In the genomic region with DNA sequence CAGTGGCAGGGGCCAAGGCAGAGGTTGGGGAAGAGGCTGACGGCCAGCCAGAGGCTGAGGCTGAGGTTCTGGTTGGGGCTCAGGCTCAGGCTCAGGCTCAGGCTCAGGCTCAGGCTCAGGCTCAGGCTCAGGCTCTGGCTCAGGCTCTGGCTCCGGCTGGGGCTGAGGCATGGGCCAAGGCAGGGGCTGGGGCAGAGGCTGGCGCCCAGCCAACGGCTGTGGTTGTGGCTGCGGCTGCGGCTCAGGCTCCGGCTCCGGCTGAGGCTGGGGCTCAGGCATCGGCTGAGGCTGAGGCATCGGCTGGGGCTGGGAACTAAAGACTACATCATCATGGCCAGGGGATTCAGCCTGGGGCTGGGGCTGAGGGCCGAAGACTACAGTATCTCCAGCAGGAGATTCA, we compare ENCODE assay signal across 36 mouse cellular contexts. TPM values are rescaled to one million over a fixed set of nuclear protein-coding genes. Genes with fewer than 3 reads are reported as not detected.
DNase-seq lines count a peak whose midpoint lies in the region; ATAC-seq and TF ChIP-seq lines count a peak whose summit lies in the region.
"Had no signal": no experiment of that assay in that cellular context is flagged by ENCODE, and none has a peak within 500 bp of the region (broad histone marks: within the 10 kb centered on the region; RNA-seq: fewer than 3 reads in every experiment).

No protein-coding gene starts in this region.

- no peaks in the 10 kb centered on the region for H3K27me3 ChIP-seq in cerebellum, adult 2 months (ENCODE audit: control insufficient read depth, insufficient read depth, low read length)
- no peaks in the 10 kb centered on the region for H3K27me3 ChIP-seq in hindbrain, postnatal 0 days (ENCODE audit: insufficient read depth, low read length)
- H3K27me3 ChIP-seq: forebrain, embryonic 15.5 days; heart, embryonic 12.5 days; limb, embryonic 13.5 days; neural tube, embryonic 13.5 days had no signal

- H3K9ac ChIP-seq in hindbrain, postnatal 0 days (replicated peaks; ENCODE audit: low read length) = no peak overlapping the region
- H3K9ac ChIP-seq: forebrain, embryonic 15.5 days; heart, embryonic 12.5 days; hindbrain, embryonic 14.5 days; limb, embryonic 13.5 days; neural tube, embryonic 13.5 days had no signal

- no peak overlapping the region for H3K4me2 ChIP-seq in hindbrain, postnatal 0 days (ENCODE audit: low read depth, low read length)
- H3K4me2 ChIP-seq: forebrain, embryonic 15.5 days; heart, embryonic 12.5 days; hindbrain, embryonic 14.5 days; limb, embryonic 13.5 days; liver, embryonic 11.5 days; neural tube, embryonic 13.5 days had no signal

- H3K4me1 ChIP-seq in cerebellum, adult 2 months (ENCODE audit: control insufficient read depth, insufficient read depth, low read length) = no peaks in the 10 kb centered on the region
- no peaks in the 10 kb centered on the region for H3K4me1 ChIP-seq in hindbrain, postnatal 0 days (ENCODE audit: insufficient read depth, low read length)
- H3K4me1 ChIP-seq: heart, embryonic 12.5 days; limb, embryonic 13.5 days; neural tube, embryonic 13.5 days had no signal

- H3K27ac ChIP-seq in cerebellum, adult 2 months (ENCODE audit: insufficient read depth, low read length) = no peak overlapping the region
- H3K27ac ChIP-seq in hindbrain, postnatal 0 days = no peak overlapping the region
- H3K27ac ChIP-seq: forebrain, embryonic 15.5 days; gastrocnemius, adult 2 months; heart, adult 2 months; hindbrain, embryonic 14.5 days; limb, embryonic 13.5 days; macrophage; neural tube, embryonic 13.5 days had no signal

- DNase-seq in cerebellum, postnatal 10 days = peak; percentile 24 to 57
- DNase-seq in cerebellum, adult 2 months = no peak
- DNase-seq in gastrocnemius, postnatal 14 days = peak; percentile 3
- no peak for DNase-seq in gastrocnemius, adult 18-20 months (ENCODE audit: low spot score)
- peak; percentile 9 for DNase-seq in urinary bladder, postnatal 10 days (ENCODE audit: low spot score)
- DNase-seq in urinary bladder, postnatal 36 days (ENCODE audit: low spot score in 2 of 2) = no peak
- no peak for DNase-seq in hindbrain, postnatal 0 days (ENCODE audit: low spot score)
- DNase-seq in left cerebral cortex, postnatal 25 days (ENCODE audit: low spot score in 2 of 2) = no peak
- DNase-seq: adrenal gland, postnatal 25 days; cerebellum, adult 9-10 months; gastrocnemius, adult 2 months; heart, adult 2 months; kidney, adult 11 months; kidney, postnatal 14 days; layer of hippocampus, adult 9-11 months; thymus, postnatal 14 days had no signal

- H3K4me3 ChIP-seq in cerebellum, adult 2 months (replicated peaks; ENCODE audit: insufficient read depth, low read depth, low read length) = no peak overlapping the region
- H3K4me3 ChIP-seq in hindbrain, postnatal 0 days (ENCODE audit: low read length) = no peak overlapping the region
- H3K4me3 ChIP-seq: forebrain, embryonic 15.5 days; gastrocnemius, adult 2 months; heart, adult 2 months; heart, embryonic 12.5 days; limb, embryonic 13.5 days; neural tube, embryonic 13.5 days had no signal

- H3K9me3 ChIP-seq in hindbrain, postnatal 0 days (ENCODE audit: low read length) = no peaks in the 10 kb centered on the region
- H3K9me3 ChIP-seq: forebrain, embryonic 15.5 days; G1E; heart, embryonic 12.5 days; limb, embryonic 13.5 days; neural tube, embryonic 13.5 days had no signal

- no peaks in the 10 kb centered on the region for H3K36me3 ChIP-seq in hindbrain, postnatal 0 days (ENCODE audit: insufficient read depth, low read length)
- H3K36me3 ChIP-seq: forebrain, embryonic 15.5 days; G1E; heart, embryonic 12.5 days; limb, embryonic 13.5 days; neural tube, embryonic 13.5 days had no signal

- ATAC-seq in hindbrain, postnatal 0 days = no peak
- ATAC-seq: forebrain, embryonic 15.5 days; inflammation-experienced regulatory T-cells, adult 6 months; lung, postnatal 0 days had no signal

- 32% methylated on average over 11 of the region's 11 CpGs for WGBS in cerebellum, adult 2 months
- WGBS in hindbrain, postnatal 0 days = 72% methylated on average over 11 of the region's 11 CpGs

- TF ChIP-seq POLR2A in cerebellum, adult 2 months (IDR thresholded peaks at IDR 0.05; ENCODE audit: borderline replicate concordance, insufficient read depth, low read length) = no peak

- no peak for TF ChIP-seq CTCF in cerebellum, adult 2 months (IDR thresholded peaks at IDR 0.05; ENCODE audit: borderline replicate concordance, insufficient read depth, low read depth, low read length)
- TF ChIP-seq CTCF in hindbrain, postnatal 0 days (IDR thresholded peaks at IDR 0.05; ENCODE audit: low read depth) = no peak

- intact Hi-C loops in gastrocnemius, postnatal 14 days (cut with DNase I; ENCODE audit: low total_unique reads) = no loop called here
- intact Hi-C loops in left cerebral cortex, postnatal 25 days (cut with DNase I) = no loop called here

RNA-seq across cellular contexts. Expression of a gene that starts 4.0 kb away (rescaled TPM):
- polyA plus RNA-seq in cerebellum, adult 2 months (2012; rRNA removed) = 0.92 and 1.1 TPM in 2 replicates
- under 1 TPM; 0.20 to 0.29 TPM for total RNA-seq in gastrocnemius, postnatal 14 days (2021)
- total RNA-seq in gastrocnemius, adult 18-20 months (2021) = under 1 TPM; 0.19 to 0.34 TPM
- total RNA-seq in hindbrain, postnatal 0 days (2014; rRNA removed) = 0.18 and 2.1 TPM in 2 replicates
- 0.93 and 1.4 TPM in 2 replicates for polyA plus RNA-seq in hindbrain, postnatal 0 days (2015; fragmentation: Nextera tagmentation; extraction: Ambion mirVana)
- under 1 TPM; 0.37 to 0.41 TPM for total RNA-seq in left cerebral cortex, postnatal 25 days (2021)
- total RNA-seq: G1E had no signal
- polyA plus RNA-seq: G1E, macrophage had no signal

RNA-seq across cellular contexts. Expression of a gene that starts 48.8 kb away (rescaled TPM):
- polyA plus RNA-seq in cerebellum, adult 2 months (2012; rRNA removed) = not detected in 2 replicates
- total RNA-seq in gastrocnemius, postnatal 14 days (2021) = not detected
- total RNA-seq in gastrocnemius, adult 18-20 months (2021) = not detected
- total RNA-seq in hindbrain, postnatal 0 days (2014; rRNA removed) = not detected in 2 replicates
- polyA plus RNA-seq in hindbrain, postnatal 0 days (2015; fragmentation: Nextera tagmentation; extraction: Ambion mirVana) = not detected in 2 replicates
- not detected for total RNA-seq in left cerebral cortex, postnatal 25 days (2021)
- total RNA-seq: adrenal gland, postnatal 25 days; G1E; gastrocnemius, adult 2 months; gastrocnemius, postnatal 4 days; heart, adult 2 months; hematopoietic stem cell, adult 5-6 weeks; left cerebral cortex, postnatal 14 days had no signal
- polyA plus RNA-seq: cortical plate, adult 2 months; forebrain, embryonic 15.5 days; frontal cortex, adult 2 months; G1E; heart, adult 2 months; heart, embryonic 12.5 days; heart, postnatal 0 days; hindbrain, embryonic 14.5 days; inflammation-experienced regulatory T-cells, adult 6 months; kidney, embryonic 14.5 days; limb, embryonic 13.5 days; liver, embryonic 11.5 days; liver, embryonic 16.5 days; lung, postnatal 0 days; macrophage; neural tube, embryonic 13.5 days; stomach, embryonic 14.5 days; urinary bladder, adult 2 months had no signal

Comparison
In these comparisons a context has a peak if more than half of its experiments do, and no peak if none do; other contexts are left out.
1. DNase-seq: peak in cerebellum, postnatal 10 days (2 of 2), gastrocnemius, postnatal 14 days (single experiment) and urinary bladder, postnatal 10 days (single experiment); none in cerebellum, adult 2 months (0 of 2), gastrocnemius, adult 18-20 months (single experiment), urinary bladder, postnatal 36 days (0 of 2), hindbrain, postnatal 0 days (single experiment) and left cerebral cortex, postnatal 25 days (0 of 2).